Mouse (Mus musculus) E14TG2a.4 (cell line): Measurements from ENCODE around the gene Ick.

Experiments used
- H3K27me3 ChIP-seq: 2 replicates; pipeline ENCODE4 v1.6.1; 2014; ENCODE audit warnings: low read length, control low read depth; ENCODE audit not compliant: insufficient read depth
- H3K36me3 ChIP-seq: 2 replicates; pipeline ENCODE4 v1.6.1; 2014; ENCODE audit warnings: low read length, control low read depth; ENCODE audit not compliant: insufficient read depth
- H3K4me1 ChIP-seq: replicated peaks from 2 replicates; pipeline ENCODE4 v1.6.1; 2014; ENCODE audit warnings: low read depth, low read length, control low read depth
- H3K4me3 ChIP-seq: replicated peaks from 2 replicates; pipeline ENCODE4 v1.5.1; 2014; ENCODE audit warnings: mild to moderate bottlenecking, low read length
- H3K9me3 ChIP-seq: 2 replicates; pipeline ENCODE4 v1.6.1; 2014; ENCODE audit warnings: low read length, control low read depth
- CTCF ChIP-seq: conservative IDR thresholded peaks from 2 replicates; pipeline ENCODE4 v1.5.1; 2014; ENCODE audit warnings: low read length
- NANOG ChIP-seq: IDR thresholded peaks from 2 replicates; pipeline ENCODE4 v1.6.1; 2014; ENCODE audit warnings: borderline replicate concordance, low read length, mixed read lengths
- POU5F1 ChIP-seq: IDR thresholded peaks from 2 replicates; pipeline ENCODE4 v1.6.1; 2014; ENCODE audit warnings: low read length, borderline replicate concordance

The Ick gene

GRCm38 (mm10) chr9:78095686-78096085 is 13.3 kb upstream of the Ick start:
- Histone ChIP-seq H3K4me1 (peaks cover 5% of the 10 kb centered on the region), H3K27me3 (no peaks in the 10 kb centered on the region), H3K36me3 (peaks cover 53% of the 10 kb centered on the region), H3K4me3 (no peak overlapping the region), H3K9me3 (peaks cover 6% of the 10 kb centered on the region; the same call in 1 of the 2 replicates)
- TF ChIP-seq CTCF (no peak), POU5F1 (no peak), NANOG (no peak)

- Histone ChIP-seq H3K27me3 (no peaks in the 10 kb centered on the region), H3K4me1 (no peaks in the 10 kb centered on the region), H3K36me3 (peaks cover 59% of the 10 kb centered on the region), H3K9me3 (peaks cover 6% of the 10 kb centered on the region; the same call in 1 of the 2 replicates), H3K4me3 (no peak overlapping the region)
- TF ChIP-seq NANOG (no peak), CTCF (peak; percentile 54), POU5F1 (no peak)
Measured at GRCm38 (mm10) chr9:78096376-78096775, 12.6 kb upstream of the Ick start.

- TF ChIP-seq POU5F1 = no peak
- no peak for TF ChIP-seq CTCF
- TF ChIP-seq NANOG = no peak
- H3K36me3 ChIP-seq = peaks cover 54% of the 10 kb centered on the region
- H3K4me3 ChIP-seq = no peak overlapping the region
- peaks cover 31% of the 10 kb centered on the region for H3K4me1 ChIP-seq
- peaks cover 6% of the 10 kb centered on the region; the same call in 1 of the 2 replicates for H3K27me3 ChIP-seq
- peaks cover 6% of the 10 kb centered on the region; the same call in 1 of the 2 replicates for H3K9me3 ChIP-seq
Measured at GRCm38 (mm10) chr9:78100956-78101355, 8.0 kb upstream of the Ick start.

- no peak overlapping the region for H3K4me3 ChIP-seq
Measured at GRCm38 (mm10) chr9:78101431-78101830, 7.6 kb upstream of the Ick start.

GRCm38 (mm10) chr9:78103965-78104560 is 4.9 kb upstream of the Ick start:
- Histone ChIP-seq H3K4me1 (peaks cover 51% of the 10 kb centered on the region), H3K36me3 (peaks cover 38% of the 10 kb centered on the region)
- TF ChIP-seq NANOG (peak; percentile 32; the same call in 1 of the 2 replicates), POU5F1 (no peak), CTCF (no peak)

More at GRCm38 (mm10) chr9:78101431-78101830, 7.6 kb upstream of the Ick start:
- H3K4me1 ChIP-seq = peaks cover 35% of the 10 kb centered on the region
- TF ChIP-seq NANOG = no peak
- TF ChIP-seq POU5F1 = no peak
- no peak for TF ChIP-seq CTCF
- H3K27me3 ChIP-seq = peaks cover 8% of the 10 kb centered on the region; the same call in 1 of the 2 replicates
- H3K36me3 ChIP-seq = peaks cover 58% of the 10 kb centered on the region
- H3K9me3 ChIP-seq = peaks cover 5% of the 10 kb centered on the region; the same call in 1 of the 2 replicates

GRCm38 (mm10) chr9:78104973-78105372 is 4.0 kb upstream of the Ick start:
- TF ChIP-seq POU5F1 (no peak), NANOG (no peak), CTCF (no peak)
- no peaks in the 10 kb centered on the region for H3K9me3 ChIP-seq
- no peak overlapping the region for H3K4me3 ChIP-seq
- H3K4me1 ChIP-seq = peaks cover 60% of the 10 kb centered on the region
- H3K36me3 ChIP-seq = peaks cover 34% of the 10 kb centered on the region
- peaks cover 21% of the 10 kb centered on the region for H3K27me3 ChIP-seq

More at GRCm38 (mm10) chr9:78103965-78104560, 4.9 kb upstream of the Ick start:
- no peaks in the 10 kb centered on the region for H3K9me3 ChIP-seq
- peaks cover 21% of the 10 kb centered on the region for H3K27me3 ChIP-seq
- no peak overlapping the region for H3K4me3 ChIP-seq

GRCm38 (mm10) chr9:78105501-78105932 is 3.5 kb upstream of the Ick start:
- Histone ChIP-seq H3K36me3 (peaks cover 29% of the 10 kb centered on the region), H3K4me3 (no peak overlapping the region)

GRCm38 (mm10) chr9:78106821-78107220 is 2.2 kb upstream of the Ick start:
- TF ChIP-seq POU5F1 (no peak), CTCF (no peak), NANOG (no peak)
- H3K4me3 ChIP-seq = no peak overlapping the region
- H3K27me3 ChIP-seq = peaks cover 21% of the 10 kb centered on the region
- peaks cover 21% of the 10 kb centered on the region for H3K36me3 ChIP-seq
- H3K4me1 ChIP-seq = peaks cover 61% of the 10 kb centered on the region
- H3K9me3 ChIP-seq = no peaks in the 10 kb centered on the region

More at GRCm38 (mm10) chr9:78105501-78105932, 3.5 kb upstream of the Ick start:
- TF ChIP-seq NANOG (no peak), CTCF (no peak), POU5F1 (no peak)
- H3K27me3 ChIP-seq = peaks cover 21% of the 10 kb centered on the region
- H3K9me3 ChIP-seq = no peaks in the 10 kb centered on the region
- H3K4me1 ChIP-seq = peaks cover 61% of the 10 kb centered on the region

- no peaks in the 10 kb centered on the region for H3K9me3 ChIP-seq
- no peak for TF ChIP-seq POU5F1
- no peak for TF ChIP-seq NANOG
- no peak for TF ChIP-seq CTCF
- peaks cover 18% of the 10 kb centered on the region for H3K36me3 ChIP-seq
- H3K27me3 ChIP-seq = peaks cover 21% of the 10 kb centered on the region
- peak overlapping the region; percentile 92 for H3K4me3 ChIP-seq
- H3K4me1 ChIP-seq = peaks cover 57% of the 10 kb centered on the region
Measured at GRCm38 (mm10) chr9:78107582-78107911, 1.4 kb upstream of the Ick start.
